Mouse (Mus musculus) liver, postnatal 0 days (tissue): Measurements from ENCODE around the gene Tbc1d2b.

Experiments used
- CTCF ChIP-seq: sonication (generic); IDR thresholded peaks from 2 replicates; pipeline ENCODE4 v1.5.1; 2016; ENCODE audit warnings: antibody characterized with exemption, low read depth
- EP300 ChIP-seq: IDR thresholded peaks from 2 replicates; pipeline ENCODE4 v1.6.1; 2016; ENCODE audit warnings: antibody characterized with exemption, low read depth, mild to moderate bottlenecking

GRCm38 (mm10) chr9:90262063-90262462, 8.5 kb downstream of the Tbc1d2b start:
- TF ChIP-seq CTCF (no peak), EP300 (peak; percentile 20; the same call in 1 of the 2 replicates)
